Mouse (Mus musculus): ENCODE results near the gene Hrg.

- TF ChIP-seq CTCF (IDR thresholded peaks at IDR 0.05; ENCODE audit: low read depth), result no peak
- no peak for TF ChIP-seq EP300 (IDR thresholded peaks at IDR 0.05; ENCODE audit: low read depth)
Observed at GRCm38 (mm10) chr16:22918664-22919312, 32.1 kb upstream of the Hrg start.

Data from heart, postnatal 0 days (tissue).